Mouse (Mus musculus): ENCODE measurements around the gene Arhgap25. TPM values are rescaled to one million over a fixed set of nuclear protein-coding genes. Genes with fewer than 3 reads are reported as not detected.
A peak's percentile ranks its signal among the peaks of the same experiment; 100 is the strongest.

Gene Arhgap25
- polyA plus RNA-seq, 1 experiment, result 1.9 TPM

DNA sequence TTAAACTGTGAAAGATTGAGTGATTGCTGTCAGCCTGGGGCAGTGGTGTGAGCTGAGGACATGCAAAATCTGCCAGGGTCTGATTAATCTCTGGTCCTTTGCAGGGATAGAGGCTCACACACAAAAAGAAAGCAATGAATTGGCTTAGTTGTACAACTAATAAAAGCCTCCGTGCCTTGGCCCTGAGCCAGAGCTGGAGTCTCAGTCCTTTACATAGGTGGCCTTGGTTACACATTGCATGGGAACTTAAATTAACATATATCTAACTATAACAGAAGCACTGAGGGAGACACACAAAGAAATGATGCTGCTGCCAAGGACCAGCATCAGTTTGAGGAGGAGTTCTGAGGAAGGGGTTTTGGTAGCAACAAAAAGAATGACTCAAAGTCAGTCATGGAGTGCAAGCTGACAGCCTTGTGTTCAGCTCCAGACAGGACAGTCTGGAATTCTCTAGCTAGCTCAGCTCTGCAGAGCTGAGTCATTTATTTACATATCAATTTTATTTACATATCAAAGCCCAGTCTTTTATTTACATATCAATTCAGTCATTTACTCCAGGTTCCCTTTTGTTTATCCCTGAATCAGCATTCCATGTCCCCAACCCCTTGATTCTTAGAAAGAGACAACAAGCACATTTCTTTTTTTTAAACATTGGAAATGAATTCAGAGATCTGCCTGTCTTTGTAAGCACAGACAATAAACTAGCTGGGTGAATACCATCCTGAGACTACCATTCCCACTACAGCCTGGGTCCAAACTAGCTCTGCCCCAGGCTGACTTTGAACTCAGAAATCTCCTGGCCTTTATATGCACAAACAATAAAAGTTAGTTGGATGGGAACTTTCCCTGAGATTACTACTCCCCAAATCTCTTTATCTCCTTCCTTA, 12.5 kb upstream of the Arhgap25 start:
- Histone ChIP-seq H3K27ac (ENCODE audit: insufficient read depth, low read depth, low read length) (no peak overlapping the region), H3K4me1 (ENCODE audit: control insufficient read depth, insufficient read depth, insufficient read length, low read length) (0 out of 2 replicates have a peak, but pooled peaks cover 4% of the 10 kb centered on the region), H3K27me3 (ENCODE audit: control insufficient read depth, insufficient read depth, low read length) (no peaks in the 10 kb centered on the region), H3K36me3 (ENCODE audit: control insufficient read depth, insufficient read depth, low read length) (no peaks in the 10 kb centered on the region), H3K4me3 (ENCODE audit: low read depth, low read length) (no peak overlapping the region)
- no peak for TF ChIP-seq CTCF (IDR thresholded peaks at IDR 0.05; ENCODE audit: extremely low read depth, insufficient read length, insufficient replicate concordance, low read depth, low read length)
- WGBS, result 14% methylated on average over 1 of the region's 1 CpGs

DNA sequence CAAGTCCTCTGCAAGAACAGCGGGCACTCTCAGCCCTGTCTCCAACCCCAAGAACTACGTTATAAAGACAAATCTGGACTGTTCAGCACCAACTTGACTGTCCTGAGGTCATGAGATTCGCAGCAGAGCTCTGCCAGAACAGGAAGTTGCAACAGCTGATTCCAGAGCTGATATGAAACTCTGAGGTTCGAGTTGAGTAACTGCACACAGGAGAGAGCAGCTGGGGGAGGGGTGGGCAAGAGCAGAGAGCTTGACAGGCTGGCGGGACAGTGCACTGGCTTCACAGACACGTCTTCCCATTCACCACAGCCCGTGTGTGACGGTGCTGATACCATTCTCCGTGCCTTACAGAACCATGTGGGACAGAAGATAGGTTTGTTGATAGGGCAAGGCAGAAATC, 9.0 kb upstream of the Arhgap25 start:
- Histone ChIP-seq H3K4me1 (ENCODE audit: control insufficient read depth, insufficient read depth, insufficient read length, low read length) (0 out of 2 replicates have a peak, but pooled peaks cover 4% of the 10 kb centered on the region), H3K4me3 (ENCODE audit: low read depth, low read length) (no peak overlapping the region), H3K36me3 (ENCODE audit: control insufficient read depth, insufficient read depth, low read length) (no peaks in the 10 kb centered on the region), H3K27ac (ENCODE audit: insufficient read depth, low read depth, low read length) (no peak overlapping the region), H3K27me3 (ENCODE audit: control insufficient read depth, insufficient read depth, low read length) (no peaks in the 10 kb centered on the region)
- WGBS, result 32% methylated on average over 9 of the region's 9 CpGs
- TF ChIP-seq POLR2A (IDR thresholded peaks at IDR 0.05; ENCODE audit: low read depth, low read length) (no peak), CTCF (IDR thresholded peaks at IDR 0.05; ENCODE audit: extremely low read depth, insufficient read length, insufficient replicate concordance, low read depth, low read length) (peak; percentile 7; the same call in 1 of the 2 replicates)

DNA sequence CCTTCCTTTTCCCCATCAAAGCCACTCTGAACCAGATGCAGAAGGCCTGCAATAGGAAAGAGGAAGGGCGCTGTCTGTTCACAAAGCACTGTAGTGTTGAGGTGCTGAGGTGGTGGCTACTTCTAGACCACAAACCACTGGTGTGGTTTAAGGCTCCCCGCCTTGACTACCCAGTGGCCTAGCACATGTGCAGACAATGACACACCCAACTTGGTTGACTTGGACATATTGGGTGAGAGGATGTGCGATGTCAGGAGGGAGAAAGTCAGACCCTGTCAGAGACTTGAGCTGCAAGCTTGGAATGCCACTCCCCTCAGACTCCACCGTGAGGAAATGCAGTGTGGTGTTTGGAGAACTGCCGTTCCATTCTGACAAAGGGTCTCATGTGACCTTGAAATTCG, 8.1 kb upstream of the Arhgap25 start:
- Histone ChIP-seq H3K27ac (ENCODE audit: insufficient read depth, low read depth, low read length) (peak overlapping the region; percentile 20; the same call in 1 of the 2 replicates), H3K27me3 (ENCODE audit: control insufficient read depth, insufficient read depth, low read length) (no peaks in the 10 kb centered on the region), H3K4me3 (ENCODE audit: low read depth, low read length) (no peak overlapping the region), H3K36me3 (ENCODE audit: control insufficient read depth, insufficient read depth, low read length) (no peaks in the 10 kb centered on the region), H3K4me1 (ENCODE audit: control insufficient read depth, insufficient read depth, insufficient read length, low read length) (0 out of 2 replicates have a peak, but pooled peaks cover 4% of the 10 kb centered on the region)
- no peak for TF ChIP-seq CTCF (IDR thresholded peaks at IDR 0.05; ENCODE audit: extremely low read depth, insufficient read length, insufficient replicate concordance, low read depth, low read length)
- TF ChIP-seq POLR2A (IDR thresholded peaks at IDR 0.05; ENCODE audit: low read depth, low read length), result no peak
- 73% methylated on average over 6 of the region's 6 CpGs for WGBS

DNA sequence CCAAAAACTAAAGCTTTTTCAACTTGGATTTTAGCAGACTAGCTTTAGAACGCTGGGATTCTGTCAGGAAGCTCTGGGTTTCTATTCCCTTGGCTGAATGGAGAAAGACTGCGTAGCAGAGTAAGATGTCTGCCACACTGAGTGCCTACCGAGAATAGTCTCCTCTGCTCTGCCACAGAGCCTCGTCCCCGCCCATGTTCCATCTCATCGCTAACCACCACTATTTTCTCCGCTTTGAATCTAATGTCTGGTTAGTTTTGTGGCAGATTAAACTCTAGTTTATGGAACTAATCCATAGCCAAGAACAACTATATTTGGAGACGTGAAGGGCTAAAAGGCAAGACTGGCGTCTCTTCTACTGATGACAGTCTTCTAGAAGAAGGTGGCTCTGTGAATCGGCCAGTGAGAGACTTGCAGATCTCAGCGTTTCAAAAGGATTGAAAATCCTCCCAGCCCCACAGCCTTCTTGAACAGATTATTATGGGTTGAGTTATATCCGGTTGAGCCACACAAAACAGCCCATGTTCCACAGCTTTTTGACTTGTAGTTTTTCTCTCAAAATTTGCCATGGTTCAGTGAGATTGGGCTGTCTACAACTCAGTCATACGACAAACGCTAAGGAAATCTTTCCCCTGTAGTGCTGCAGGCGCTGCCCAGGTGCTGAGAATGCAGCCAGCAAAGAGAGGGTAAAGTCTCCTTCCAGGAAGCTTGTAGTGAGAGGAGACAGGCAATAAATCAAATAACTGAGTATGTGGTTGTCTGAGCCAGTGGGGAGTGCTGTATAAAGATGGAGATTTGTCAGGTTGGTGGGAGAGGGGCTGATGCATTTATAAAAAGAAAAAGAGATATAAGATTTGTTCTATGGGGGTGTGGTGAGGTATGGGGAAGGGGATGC, 5.6 kb upstream of the Arhgap25 start:
- no peak overlapping the region for H3K4me3 ChIP-seq (ENCODE audit: low read depth, low read length)
- TF ChIP-seq CTCF (IDR thresholded peaks at IDR 0.05; ENCODE audit: extremely low read depth, insufficient read length, insufficient replicate concordance, low read depth, low read length) (no peak), POLR2A (IDR thresholded peaks at IDR 0.05; ENCODE audit: low read depth, low read length) (no peak)
- H3K27ac ChIP-seq (ENCODE audit: insufficient read depth, low read depth, low read length), result no peak overlapping the region
- no peaks in the 10 kb centered on the region for H3K27me3 ChIP-seq (ENCODE audit: control insufficient read depth, insufficient read depth, low read length)
- no peaks in the 10 kb centered on the region for H3K36me3 ChIP-seq (ENCODE audit: control insufficient read depth, insufficient read depth, low read length)
- H3K4me1 ChIP-seq (ENCODE audit: control insufficient read depth, insufficient read depth, insufficient read length, low read length), result peaks cover 6% of the 10 kb centered on the region; the same call in 1 of the 2 replicates
- 46% methylated on average over 15 of the region's 15 CpGs for WGBS

DNA sequence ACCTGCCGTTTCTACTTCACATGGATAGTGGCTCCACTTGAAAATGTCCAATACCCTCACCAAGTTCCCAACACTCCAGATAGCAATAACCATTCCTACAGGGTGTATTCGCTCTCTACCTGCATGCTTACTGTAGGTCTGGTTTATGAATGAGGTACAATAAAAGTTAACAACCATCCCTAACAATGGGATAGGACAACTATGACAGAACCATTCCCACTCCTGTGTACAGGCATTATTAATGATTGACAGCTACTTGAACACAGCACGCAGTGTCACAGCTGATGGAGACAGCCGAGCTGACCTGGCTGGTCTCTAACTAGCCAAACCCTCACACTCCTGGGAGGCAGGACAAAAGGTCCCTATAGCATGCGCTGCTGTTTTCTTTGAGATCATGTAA, 4.6 kb upstream of the Arhgap25 start:
- H3K4me1 ChIP-seq (ENCODE audit: control insufficient read depth, insufficient read depth, insufficient read length, low read length), result peaks cover 6% of the 10 kb centered on the region; the same call in 1 of the 2 replicates
- WGBS, result 29% methylated on average over 5 of the region's 5 CpGs
- H3K4me3 ChIP-seq (ENCODE audit: low read depth, low read length), result no peak overlapping the region
- no peaks in the 10 kb centered on the region for H3K27me3 ChIP-seq (ENCODE audit: control insufficient read depth, insufficient read depth, low read length)
- no peaks in the 10 kb centered on the region for H3K36me3 ChIP-seq (ENCODE audit: control insufficient read depth, insufficient read depth, low read length)
- H3K27ac ChIP-seq (ENCODE audit: insufficient read depth, low read depth, low read length), result no peak overlapping the region
- TF ChIP-seq POLR2A (IDR thresholded peaks at IDR 0.05; ENCODE audit: low read depth, low read length), result no peak

DNA sequence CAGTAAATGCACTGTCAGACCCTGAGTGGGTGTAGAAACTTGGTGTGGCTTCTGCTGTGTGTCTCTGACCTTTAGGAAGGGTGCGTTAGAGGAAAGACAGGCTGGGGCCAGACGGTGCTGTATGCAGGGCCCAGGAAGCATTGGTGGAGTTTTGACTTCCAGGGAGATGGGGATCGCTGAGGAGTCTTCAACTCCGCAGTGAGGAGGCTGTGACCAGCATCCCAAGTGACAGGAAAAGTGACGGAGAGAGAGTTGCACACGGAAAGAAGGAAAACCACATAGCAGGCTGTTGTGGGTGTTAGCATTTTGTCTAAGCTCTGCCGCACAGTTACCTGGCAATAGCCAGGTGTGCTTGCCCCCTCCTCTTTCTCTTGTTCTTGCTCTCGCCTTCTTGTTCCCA, 3.2 kb upstream of the Arhgap25 start:
- Histone ChIP-seq H3K27ac (ENCODE audit: insufficient read depth, low read depth, low read length) (no peak overlapping the region), H3K4me1 (ENCODE audit: control insufficient read depth, insufficient read depth, insufficient read length, low read length) (peaks cover 4% of the 10 kb centered on the region; the same call in 1 of the 2 replicates), H3K4me3 (ENCODE audit: low read depth, low read length) (no peak overlapping the region), H3K36me3 (ENCODE audit: control insufficient read depth, insufficient read depth, low read length) (no peaks in the 10 kb centered on the region), H3K27me3 (ENCODE audit: control insufficient read depth, insufficient read depth, low read length) (no peaks in the 10 kb centered on the region)
- 76% methylated on average over 8 of the region's 8 CpGs for WGBS
- no peak for TF ChIP-seq POLR2A (IDR thresholded peaks at IDR 0.05; ENCODE audit: low read depth, low read length)
- TF ChIP-seq CTCF (IDR thresholded peaks at IDR 0.05; ENCODE audit: extremely low read depth, insufficient read length, insufficient replicate concordance, low read depth, low read length), result no peak

DNA sequence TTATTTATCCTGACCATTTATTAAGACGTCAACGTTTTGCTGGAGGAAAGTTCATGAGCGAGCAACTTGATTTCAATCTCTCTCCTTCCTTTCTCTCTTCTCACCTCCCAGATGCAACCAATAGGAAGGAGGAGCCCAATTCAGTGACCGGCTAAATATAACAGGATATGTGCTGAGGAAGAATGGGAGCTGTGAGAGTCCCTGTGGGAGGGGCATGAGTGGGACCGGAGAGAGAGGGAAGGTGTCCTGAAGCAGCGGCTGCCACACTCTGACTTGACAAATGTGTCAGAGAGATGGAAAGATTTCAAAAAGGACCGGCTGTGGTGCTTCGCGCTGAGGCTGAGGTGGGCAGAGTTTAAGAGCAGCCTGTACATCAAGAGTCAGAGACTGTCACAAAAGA, 2.6 kb upstream of the Arhgap25 start:
- H3K27me3 ChIP-seq (ENCODE audit: control insufficient read depth, insufficient read depth, low read length), result no peaks in the 10 kb centered on the region
- H3K4me3 ChIP-seq (ENCODE audit: low read depth, low read length), result no peak overlapping the region
- WGBS, result 53% methylated on average over 9 of the region's 9 CpGs
- H3K4me1 ChIP-seq (ENCODE audit: control insufficient read depth, insufficient read depth, insufficient read length, low read length), result peaks cover 3% of the 10 kb centered on the region; the same call in 1 of the 2 replicates
- peak overlapping the region; percentile 14; the same call in 1 of the 2 replicates for H3K27ac ChIP-seq (ENCODE audit: insufficient read depth, low read depth, low read length)
- TF ChIP-seq CTCF (IDR thresholded peaks at IDR 0.05; ENCODE audit: extremely low read depth, insufficient read length, insufficient replicate concordance, low read depth, low read length), result no peak
- H3K36me3 ChIP-seq (ENCODE audit: control insufficient read depth, insufficient read depth, low read length), result no peaks in the 10 kb centered on the region
